Comparison of ENCODE assay signal across 7 mouse cellular contexts in the genomic region with DNA sequence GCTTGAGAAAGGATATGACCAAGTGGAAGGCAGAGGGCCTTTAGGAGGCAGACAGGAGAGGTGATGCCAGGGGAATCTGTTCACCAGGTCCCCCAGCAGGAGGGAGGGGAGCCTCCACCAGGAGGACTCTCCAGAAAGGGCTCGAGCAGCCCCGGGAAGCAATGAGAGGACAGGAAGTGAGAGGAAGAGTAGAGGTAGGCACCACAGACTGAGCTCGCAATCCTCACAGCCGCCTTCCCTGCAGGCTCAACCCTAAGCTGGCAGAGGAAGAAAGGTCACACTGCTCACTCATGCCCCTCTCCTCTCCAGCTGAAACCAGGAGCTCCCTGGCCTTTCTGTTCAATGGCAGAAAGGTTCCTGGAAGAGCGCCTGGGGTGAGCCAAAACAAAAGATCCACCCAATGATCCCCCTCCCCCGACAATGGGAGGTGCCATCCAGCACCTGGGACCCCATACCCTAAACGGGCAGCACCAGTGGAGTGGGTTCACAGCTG. TPM values are rescaled to one million over a fixed set of nuclear protein-coding genes. Genes with fewer than 3 reads are reported as not detected.
DNase-seq lines count a peak whose midpoint lies in the region; ATAC-seq and TF ChIP-seq lines count a peak whose summit lies in the region.

No protein-coding gene starts in this region.

- peak overlapping the region; percentile 59; the same call in 1 of the 2 replicates for H3K27ac ChIP-seq in kidney, embryonic 15.5 days
- peak overlapping the region; percentile 95 for H3K27ac ChIP-seq in cortical plate, adult 2 months (ENCODE audit: insufficient read depth, low read length)
- H3K27ac ChIP-seq in neural tube, embryonic 13.5 days (replicated peaks): peak overlapping the region; percentile 93

- H3K4me1 ChIP-seq in kidney, embryonic 15.5 days: peaks cover 56% of the 10 kb centered on the region
- peaks cover 10% of the 10 kb centered on the region for H3K4me1 ChIP-seq in cortical plate, adult 2 months (ENCODE audit: control insufficient read depth, insufficient read depth, low read length)
- peaks cover 85% of the 10 kb centered on the region for H3K4me1 ChIP-seq in neural tube, embryonic 13.5 days (replicated peaks)

- H3K9me3 ChIP-seq in kidney, embryonic 15.5 days (replicated peaks): no peaks in the 10 kb centered on the region
- no peaks in the 10 kb centered on the region for H3K9me3 ChIP-seq in neural tube, embryonic 13.5 days

- 16% methylated on average over 7 of the region's 7 CpGs for WGBS in kidney, embryonic 15.5 days
- WGBS in neural tube, embryonic 13.5 days: 5% methylated on average over 7 of the region's 7 CpGs

- peaks cover 97% of the 10 kb centered on the region for H3K27me3 ChIP-seq in kidney, embryonic 15.5 days
- H3K27me3 ChIP-seq in neural tube, embryonic 13.5 days: peaks cover 90% of the 10 kb centered on the region

- DNase-seq in kidney, postnatal 25 days: no peak
- no peak for DNase-seq in thymus, postnatal 25 days
- no peak for DNase-seq in gastrocnemius, postnatal 10 days

- no peak for TF ChIP-seq POLR2A in cortical plate, adult 2 months (IDR thresholded peaks at IDR 0.05; ENCODE audit: extremely low read depth, insufficient read depth, low read length)

- no peak overlapping the region for H3K9ac ChIP-seq in kidney, embryonic 15.5 days
- H3K9ac ChIP-seq in neural tube, embryonic 13.5 days: peak overlapping the region; percentile 61

- TF ChIP-seq CTCF in cortical plate, adult 2 months (IDR thresholded peaks at IDR 0.05; ENCODE audit: extremely low read depth, insufficient read depth, low read length): no peak

- no peak overlapping the region for H3K4me3 ChIP-seq in kidney, embryonic 15.5 days (replicated peaks)
- no peak overlapping the region for H3K4me3 ChIP-seq in cortical plate, adult 2 months (ENCODE audit: insufficient read depth, low read length)
- peak overlapping the region; percentile 4; the same call in 1 of the 2 replicates for H3K4me3 ChIP-seq in neural tube, embryonic 13.5 days

- 0 out of 2 replicates have a peak overlapping the region, but pooled peaks have one; percentile 51 for H3K4me2 ChIP-seq in kidney, embryonic 15.5 days
- peak overlapping the region; percentile 55 for H3K4me2 ChIP-seq in neural tube, embryonic 13.5 days

- H3K36me3 ChIP-seq in kidney, embryonic 15.5 days: no peaks in the 10 kb centered on the region
- H3K36me3 ChIP-seq in neural tube, embryonic 13.5 days: no peaks in the 10 kb centered on the region

- no peak for ATAC-seq in kidney, embryonic 15.5 days (replicated peaks; ENCODE audit: low FRiP score)
- ATAC-seq in granulocyte monocyte progenitor cell, adult 5-6 weeks (replicated peaks; ENCODE audit: poor library complexity, severe bottlenecking): peak; percentile 44
- ATAC-seq in neural tube, embryonic 13.5 days (ENCODE audit: low read depth): no peak

RNA-seq across cellular contexts. Expression of a gene that starts 24.5 kb away (rescaled TPM):
- 14.2 and 15.5 TPM in 2 replicates for polyA plus RNA-seq in kidney, embryonic 15.5 days (2015; fragmentation: Nextera tagmentation; extraction: Ambion mirVana)
- polyA plus RNA-seq in cortical plate, adult 2 months (2012; rRNA removed): 82.8 and 89.1 TPM in 2 replicates
- total RNA-seq in granulocyte monocyte progenitor cell, adult 5-6 weeks (2014; fragmentation: Nextera tagmentation): 25.7 and 51.2 TPM in 2 replicates
- 9.5 and 12.8 TPM in 2 replicates for total RNA-seq in granulocyte monocyte progenitor cell, adult 5-6 weeks (2017)
- polyA plus RNA-seq in neural tube, embryonic 13.5 days (2015; fragmentation: Nextera tagmentation; extraction: Ambion mirVana): 28.7 and 34.4 TPM in 2 replicates
- 100 to 1,000 TPM; 598 to 734 TPM for total RNA-seq in gastrocnemius, postnatal 10 days (2021)

RNA-seq across cellular contexts. Expression of a gene that starts 47.0 kb away (rescaled TPM):
- polyA plus RNA-seq in kidney, embryonic 15.5 days (2015; fragmentation: Nextera tagmentation; extraction: Ambion mirVana): 6.3 and 7.0 TPM in 2 replicates
- polyA plus RNA-seq in cortical plate, adult 2 months (2012; rRNA removed): 14.9 and 16.0 TPM in 2 replicates
- 4.1 and 4.7 TPM in 2 replicates for total RNA-seq in granulocyte monocyte progenitor cell, adult 5-6 weeks (2014; fragmentation: Nextera tagmentation)
- 3.6 and 3.7 TPM in 2 replicates for total RNA-seq in granulocyte monocyte progenitor cell, adult 5-6 weeks (2017)
- 12.3 and 12.8 TPM in 2 replicates for polyA plus RNA-seq in neural tube, embryonic 13.5 days (2015; fragmentation: Nextera tagmentation; extraction: Ambion mirVana)
- 1 to 10 TPM; 5.8 to 7.3 TPM for total RNA-seq in gastrocnemius, postnatal 10 days (2021)

RNA-seq across cellular contexts. Expression of a gene that starts 52.9 kb away (rescaled TPM):
- polyA plus RNA-seq in kidney, embryonic 15.5 days (2015; fragmentation: Nextera tagmentation; extraction: Ambion mirVana): 1.9 and 2.3 TPM in 2 replicates
- 0.30 and 0.42 TPM in 2 replicates for polyA plus RNA-seq in cortical plate, adult 2 months (2012; rRNA removed)
- total RNA-seq in granulocyte monocyte progenitor cell, adult 5-6 weeks (2014; fragmentation: Nextera tagmentation): 11.0 and 17.9 TPM in 2 replicates
- 4.4 and 4.8 TPM in 2 replicates for total RNA-seq in granulocyte monocyte progenitor cell, adult 5-6 weeks (2017)
- polyA plus RNA-seq in neural tube, embryonic 13.5 days (2015; fragmentation: Nextera tagmentation; extraction: Ambion mirVana): 1.4 and 2.2 TPM in 2 replicates
- 1 to 10 TPM; 2.2 to 2.8 TPM for total RNA-seq in gastrocnemius, postnatal 10 days (2021)

RNA-seq across cellular contexts. Expression of a gene that starts 55.7 kb away (rescaled TPM):
- 52.6 and 53.0 TPM in 2 replicates for polyA plus RNA-seq in kidney, embryonic 15.5 days (2015; fragmentation: Nextera tagmentation; extraction: Ambion mirVana)
- polyA plus RNA-seq in cortical plate, adult 2 months (2012; rRNA removed): 26.0 and 31.2 TPM in 2 replicates
- 17.0 and 19.2 TPM in 2 replicates for total RNA-seq in granulocyte monocyte progenitor cell, adult 5-6 weeks (2014; fragmentation: Nextera tagmentation)
- 46.2 and 52.4 TPM in 2 replicates for total RNA-seq in granulocyte monocyte progenitor cell, adult 5-6 weeks (2017)
- 35.1 and 39.8 TPM in 2 replicates for polyA plus RNA-seq in neural tube, embryonic 13.5 days (2015; fragmentation: Nextera tagmentation; extraction: Ambion mirVana)
- 10 to 100 TPM; 30.3 to 33.4 TPM for total RNA-seq in gastrocnemius, postnatal 10 days (2021)
